Mouse (Mus musculus): ENCODE measurements at regions not wholly inside any gene's neighbourhood (a gene's known extent, or its start where the extent isn't known, plus 50 kb on each side); places are given as distances from the start of the nearest gene placed in this dataset.
A peak's percentile ranks its signal among the peaks of the same experiment; 100 is the strongest.

- Histone ChIP-seq H3K27me3 (ENCODE audit: insufficient read depth, low read length) (peaks cover 14% of the 10 kb centered on the region), H3K9me3 (replicated peaks; ENCODE audit: low read length) (no peaks in the 10 kb centered on the region), H3K4me3 (replicated peaks; ENCODE audit: low read depth, low read length) (no peak overlapping the region), H3K9ac (ENCODE audit: low read depth, low read length) (no peak overlapping the region), H3K27ac (no peak overlapping the region), H3K36me3 (ENCODE audit: insufficient read depth, low read length) (no peaks in the 10 kb centered on the region), H3K4me1 (replicated peaks; ENCODE audit: insufficient read depth, low read length) (0 out of 2 replicates have a peak, but pooled peaks cover 3% of the 10 kb centered on the region), H3K4me2 (ENCODE audit: low read length) (no peak overlapping the region)
- no peak for TF ChIP-seq CTCF (IDR thresholded peaks at IDR 0.05; ENCODE audit: low read depth)
- DNase-seq (ENCODE audit: low spot score): no peak
- ATAC-seq (replicated peaks; ENCODE audit: low FRiP score, low read depth): no peak
- 53% methylated on average over 6 of the region's 6 CpGs for WGBS
These were observed 257.7 kb upstream of the 4930535I16Rik start for GRCm38 (mm10) chr4:124175531-124175930.

GRCm38 (mm10) chr4:124154627-124155026 lies 236.8 kb upstream of the 4930535I16Rik start:
- DNase-seq (ENCODE audit: low spot score) (no peak), ATAC-seq (replicated peaks; ENCODE audit: low FRiP score, low read depth) (no peak)
- 80% methylated on average over 6 of the region's 6 CpGs for WGBS

GRCm38 (mm10) chr4:124149771-124150451 lies 232.1 kb upstream of the 4930535I16Rik start:
- DNase-seq (ENCODE audit: low spot score) (no peak), ATAC-seq (replicated peaks; ENCODE audit: low FRiP score, low read depth) (no peak)
- Histone ChIP-seq H3K4me3 (replicated peaks; ENCODE audit: low read depth, low read length) (no peak overlapping the region), H3K9me3 (replicated peaks; ENCODE audit: low read length) (no peaks in the 10 kb centered on the region), H3K4me2 (ENCODE audit: low read length) (no peak overlapping the region; the same call in 1 of the 2 replicates), H3K27me3 (ENCODE audit: insufficient read depth, low read length) (0 out of 2 replicates have a peak, but pooled peaks cover 11% of the 10 kb centered on the region), H3K36me3 (ENCODE audit: insufficient read depth, low read length) (no peaks in the 10 kb centered on the region), H3K9ac (ENCODE audit: low read depth, low read length) (no peak overlapping the region), H3K4me1 (replicated peaks; ENCODE audit: insufficient read depth, low read length) (no peaks in the 10 kb centered on the region), H3K27ac (no peak overlapping the region)
- TF ChIP-seq CTCF (IDR thresholded peaks at IDR 0.05; ENCODE audit: low read depth): peak; percentile 44; the same call in 1 of the 2 replicates
- 9% methylated on average over 16 of the region's 16 CpGs for WGBS

More at GRCm38 (mm10) chr4:124154627-124155026, 236.8 kb upstream of the 4930535I16Rik start:
- TF ChIP-seq CTCF (IDR thresholded peaks at IDR 0.05; ENCODE audit: low read depth): no peak
- no peak overlapping the region for H3K27ac ChIP-seq
- 0 out of 2 replicates have a peak, but pooled peaks cover 6% of the 10 kb centered on the region for H3K27me3 ChIP-seq (ENCODE audit: insufficient read depth, low read length)
- H3K4me1 ChIP-seq (replicated peaks; ENCODE audit: insufficient read depth, low read length): no peaks in the 10 kb centered on the region
- no peaks in the 10 kb centered on the region for H3K36me3 ChIP-seq (ENCODE audit: insufficient read depth, low read length)
- H3K9me3 ChIP-seq (replicated peaks; ENCODE audit: low read length): no peaks in the 10 kb centered on the region
- H3K4me3 ChIP-seq (replicated peaks; ENCODE audit: low read depth, low read length): no peak overlapping the region
- no peak overlapping the region for H3K4me2 ChIP-seq (ENCODE audit: low read length)
- no peak overlapping the region for H3K9ac ChIP-seq (ENCODE audit: low read depth, low read length)

- Histone ChIP-seq H3K9me3 (replicated peaks; ENCODE audit: low read length) (no peaks in the 10 kb centered on the region), H3K36me3 (ENCODE audit: insufficient read depth, low read length) (no peaks in the 10 kb centered on the region), H3K27me3 (ENCODE audit: insufficient read depth, low read length) (0 out of 2 replicates have a peak, but pooled peaks cover 11% of the 10 kb centered on the region), H3K9ac (ENCODE audit: low read depth, low read length) (no peak overlapping the region), H3K27ac (no peak overlapping the region), H3K4me2 (ENCODE audit: low read length) (no peak overlapping the region), H3K4me3 (replicated peaks; ENCODE audit: low read depth, low read length) (no peak overlapping the region), H3K4me1 (replicated peaks; ENCODE audit: insufficient read depth, low read length) (no peaks in the 10 kb centered on the region)
- 75% methylated on average over 3 of the region's 3 CpGs for WGBS
- TF ChIP-seq CTCF (IDR thresholded peaks at IDR 0.05; ENCODE audit: low read depth): no peak
- ATAC-seq (replicated peaks; ENCODE audit: low FRiP score, low read depth) (no peak), DNase-seq (ENCODE audit: low spot score) (no peak)
These were observed 231.2 kb upstream of the 4930535I16Rik start for GRCm38 (mm10) chr4:124149037-124149436.

- Histone ChIP-seq H3K4me1 (replicated peaks; ENCODE audit: insufficient read depth, low read length) (no peaks in the 10 kb centered on the region), H3K36me3 (ENCODE audit: insufficient read depth, low read length) (no peaks in the 10 kb centered on the region), H3K4me2 (ENCODE audit: low read length) (no peak overlapping the region), H3K9ac (ENCODE audit: low read depth, low read length) (no peak overlapping the region), H3K9me3 (replicated peaks; ENCODE audit: low read length) (no peaks in the 10 kb centered on the region), H3K27ac (no peak overlapping the region), H3K27me3 (ENCODE audit: insufficient read depth, low read length) (0 out of 2 replicates have a peak, but pooled peaks cover 15% of the 10 kb centered on the region), H3K4me3 (replicated peaks; ENCODE audit: low read depth, low read length) (no peak overlapping the region)
- ATAC-seq (replicated peaks; ENCODE audit: low FRiP score, low read depth) (no peak), DNase-seq (ENCODE audit: low spot score) (no peak)
- TF ChIP-seq CTCF (IDR thresholded peaks at IDR 0.05; ENCODE audit: low read depth): no peak
- WGBS: 72% methylated on average over 4 of the region's 4 CpGs
These were observed 229.5 kb upstream of the 4930535I16Rik start for GRCm38 (mm10) chr4:124147276-124147675.

- DNase-seq (ENCODE audit: low spot score): no peak
- Histone ChIP-seq H3K36me3 (ENCODE audit: insufficient read depth, low read length) (no peaks in the 10 kb centered on the region), H3K4me3 (replicated peaks; ENCODE audit: low read depth, low read length) (no peak overlapping the region), H3K27me3 (ENCODE audit: insufficient read depth, low read length) (0 out of 2 replicates have a peak, but pooled peaks cover 15% of the 10 kb centered on the region), H3K9ac (ENCODE audit: low read depth, low read length) (no peak overlapping the region), H3K9me3 (replicated peaks; ENCODE audit: low read length) (no peaks in the 10 kb centered on the region), H3K4me2 (ENCODE audit: low read length) (no peak overlapping the region), H3K27ac (no peak overlapping the region), H3K4me1 (replicated peaks; ENCODE audit: insufficient read depth, low read length) (no peaks in the 10 kb centered on the region)
- WGBS: 30% methylated on average over 8 of the region's 8 CpGs
- no peak for ATAC-seq (replicated peaks; ENCODE audit: low FRiP score, low read depth)
- no peak for TF ChIP-seq CTCF (IDR thresholded peaks at IDR 0.05; ENCODE audit: low read depth)
These were observed 228.3 kb upstream of the 4930535I16Rik start for GRCm38 (mm10) chr4:124146135-124146534.

Measured in kidney, postnatal 0 days (tissue).